Mouse (Mus musculus): Measurements from ENCODE around the gene Crtam.

Crtam gene

DNA sequence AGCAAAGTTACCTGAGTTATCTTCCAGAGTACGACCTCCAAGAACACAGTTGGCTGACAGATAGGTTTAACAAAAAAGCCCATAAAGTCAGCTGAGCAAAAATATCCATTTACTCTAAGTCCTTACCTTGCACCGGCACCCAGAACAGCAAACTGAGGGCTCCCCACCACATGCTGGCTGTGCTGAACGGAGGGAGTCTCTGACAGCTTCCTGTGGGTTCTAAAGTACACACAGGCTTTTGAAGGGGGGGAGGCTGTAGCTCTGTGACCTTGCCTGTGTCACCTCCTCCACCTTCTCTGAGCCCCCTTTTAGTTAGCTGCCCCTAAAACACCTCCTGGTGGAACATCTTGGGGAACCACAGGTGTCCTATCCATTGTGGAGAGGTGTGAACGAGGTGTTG is at the start of gene Crtam:
TSS of gene Crtam (minus strand) at position 214 of the 400 bp plus-strand sequence.
- no peak for DNase-seq

- DNase-seq = no peak
These were observed 49.7 kb upstream of the Crtam start for GRCm38 (mm10) chr9:41054166-41054565.

DNA sequence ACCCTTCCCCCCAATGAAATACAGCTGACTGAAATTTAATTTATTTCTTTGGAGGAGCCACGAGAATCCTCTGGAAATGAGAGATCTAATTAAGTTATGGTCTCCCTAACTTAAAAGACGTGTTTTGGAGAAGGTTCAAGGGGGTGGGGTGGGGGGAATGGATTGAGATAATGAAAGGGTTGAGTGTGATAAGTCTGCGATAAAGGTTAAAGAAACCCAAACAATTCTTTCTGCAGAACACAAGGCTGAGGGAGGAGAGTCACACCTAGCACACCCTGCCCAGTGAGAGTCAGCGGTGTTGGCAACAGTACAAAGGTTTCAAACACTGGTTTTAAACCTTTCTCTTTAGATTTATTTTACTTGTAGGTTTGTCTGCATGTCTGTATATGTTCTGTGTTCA is 49.0 kb upstream of the Crtam start:
- DNase-seq = no peak

GRCm38 (mm10) chr9:41051080-41051932 is 46.9 kb upstream of the Crtam start:
- no peak for DNase-seq

GRCm38 (mm10) chr9:41050331-41051079 is 46.1 kb upstream of the Crtam start:
- DNase-seq = no peak

DNA sequence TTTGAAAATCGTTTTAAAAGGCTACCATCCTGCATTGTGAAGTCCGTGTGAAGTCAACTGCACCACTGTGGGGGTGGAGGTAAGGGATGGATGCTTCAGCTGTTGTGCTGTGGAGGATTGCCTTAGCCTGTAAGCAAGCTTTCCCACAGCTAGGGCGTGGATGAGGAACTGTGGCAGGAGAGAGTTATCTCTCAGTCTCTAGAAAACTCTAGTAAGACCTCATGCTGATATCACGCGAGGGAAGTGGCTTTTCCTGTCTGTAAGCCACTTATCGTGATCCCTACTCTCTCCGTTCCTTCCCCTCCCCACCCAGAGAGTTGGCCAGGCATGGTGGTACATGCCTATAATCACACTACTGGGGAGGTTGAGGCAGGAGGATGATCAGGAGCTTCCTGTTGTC is 44.9 kb upstream of the Crtam start:
- DNase-seq = no peak

DNA sequence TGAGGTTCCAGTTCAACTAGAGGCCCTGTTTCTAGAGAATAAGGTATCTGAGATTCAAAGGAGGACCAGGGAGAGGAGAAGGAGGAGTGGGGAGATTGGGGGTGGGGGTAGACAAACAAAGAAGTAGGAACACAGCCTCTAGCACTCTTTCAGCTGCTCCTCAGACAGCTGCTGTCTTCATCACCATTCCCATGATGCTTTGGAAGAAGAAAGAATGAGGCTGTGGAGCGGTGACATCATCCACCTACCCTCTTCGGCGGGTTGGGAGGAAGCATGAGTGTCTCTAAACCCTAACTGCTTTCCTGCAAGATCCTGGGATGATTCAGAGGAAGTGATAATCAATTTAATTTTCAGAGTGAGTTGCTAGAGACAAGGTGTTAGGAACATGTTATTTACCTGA is 44.4 kb upstream of the Crtam start:
- DNase-seq = no peak

DNA sequence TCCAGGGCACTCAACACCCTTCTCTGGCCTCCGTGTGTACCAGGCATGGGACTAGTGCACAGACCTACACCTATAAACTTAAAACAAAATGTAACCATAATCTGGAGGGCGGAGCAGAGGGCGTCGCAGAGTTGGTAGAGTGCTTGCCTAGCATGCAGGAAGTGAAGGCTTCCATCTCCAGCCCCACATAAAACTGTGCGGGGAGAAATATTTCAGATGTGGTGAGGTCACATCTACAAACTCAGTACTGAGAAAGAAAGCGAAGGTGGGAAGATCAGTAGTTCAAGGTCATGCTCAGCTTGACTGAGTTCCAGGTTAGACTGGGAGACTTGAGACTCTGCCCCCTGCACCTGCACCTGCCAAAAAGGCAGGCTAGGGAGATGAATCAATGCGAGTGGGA is 43.8 kb upstream of the Crtam start:
- no peak for DNase-seq

- no peak for DNase-seq
These were observed 43.2 kb upstream of the Crtam start for GRCm38 (mm10) chr9:41047654-41048053.

DNA sequence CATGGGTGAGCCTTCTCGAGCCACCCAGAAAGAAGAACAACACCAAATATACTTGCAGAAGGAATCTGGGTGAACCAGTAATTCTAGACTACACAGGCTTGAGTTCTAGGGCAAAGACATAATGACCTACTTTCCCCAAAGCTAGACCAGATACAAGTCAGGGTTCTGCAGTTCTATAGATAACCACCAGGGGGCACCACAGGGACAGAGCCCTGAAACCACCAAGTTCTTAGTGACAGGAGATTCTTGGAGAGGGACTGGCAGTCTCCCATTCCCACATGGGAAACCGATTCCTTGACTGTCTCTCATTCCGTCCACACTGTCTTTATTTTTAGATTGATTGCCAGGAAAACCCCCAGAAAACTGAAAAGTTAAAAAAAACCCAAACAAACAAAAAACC is 40.2 kb upstream of the Crtam start:
- peak; percentile 90 for DNase-seq

DNA sequence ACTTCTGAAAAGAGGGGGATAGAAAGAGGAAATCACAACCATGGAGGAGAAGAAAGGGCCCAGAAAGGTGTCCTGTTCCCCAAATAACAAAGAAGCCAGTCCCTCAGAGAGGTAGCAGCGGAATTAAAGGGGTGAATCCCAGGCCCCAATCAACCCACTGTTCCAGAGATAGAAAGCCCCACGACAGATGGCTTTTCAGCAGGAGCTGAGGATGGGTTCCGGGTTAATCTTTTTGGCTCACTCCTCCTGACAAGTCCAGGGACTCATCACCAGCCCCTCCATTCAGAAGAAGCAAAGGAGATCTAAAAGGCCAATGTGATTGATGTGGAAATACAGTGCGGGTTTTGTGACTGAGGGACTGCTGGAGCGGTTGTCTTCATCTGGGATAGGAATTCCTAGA is 39.2 kb upstream of the Crtam start:
- no peak for DNase-seq

- no peak for DNase-seq
These were observed 37.0 kb upstream of the Crtam start for GRCm38 (mm10) chr9:41041404-41041803.

DNA sequence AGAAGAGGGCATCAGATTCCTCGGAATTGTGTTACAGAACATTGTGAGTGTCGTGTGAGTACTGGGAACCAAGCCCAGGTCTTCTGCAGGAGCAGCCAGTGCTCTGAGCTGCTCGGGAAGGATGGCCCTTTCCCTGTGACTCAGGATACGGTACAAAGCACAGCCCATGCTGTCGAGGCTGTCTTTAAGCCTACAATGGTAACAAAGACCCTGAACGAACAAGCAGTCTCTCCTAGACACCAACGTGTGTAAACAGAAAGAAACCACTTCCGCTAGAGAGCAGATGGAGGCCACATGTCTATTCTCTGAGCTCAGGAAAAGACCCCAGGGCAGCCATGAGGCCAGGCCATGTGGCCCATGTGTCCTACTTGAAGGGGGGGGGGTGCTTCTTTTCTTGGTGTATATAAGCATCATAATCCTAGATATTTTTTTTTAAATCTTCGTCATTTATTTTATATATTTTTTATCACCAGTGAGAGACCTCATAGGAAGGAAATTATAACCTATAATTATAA is 33.8 kb upstream of the Crtam start:
- DNase-seq = no peak

- peak; percentile 9 for DNase-seq
These were observed 27.4 kb upstream of the Crtam start for GRCm38 (mm10) chr9:41031590-41032489.

GRCm38 (mm10) chr9:41029827-41030226 is 25.4 kb upstream of the Crtam start:
- no peak for DNase-seq

- peak; percentile 61 for DNase-seq
These were observed 24.0 kb upstream of the Crtam start for GRCm38 (mm10) chr9:41028470-41028869.

- no peak for DNase-seq
These were observed 17.3 kb upstream of the Crtam start for GRCm38 (mm10) chr9:41021690-41022089.

GRCm38 (mm10) chr9:41020486-41020885 is 16.1 kb upstream of the Crtam start:
- DNase-seq = no peak

DNA sequence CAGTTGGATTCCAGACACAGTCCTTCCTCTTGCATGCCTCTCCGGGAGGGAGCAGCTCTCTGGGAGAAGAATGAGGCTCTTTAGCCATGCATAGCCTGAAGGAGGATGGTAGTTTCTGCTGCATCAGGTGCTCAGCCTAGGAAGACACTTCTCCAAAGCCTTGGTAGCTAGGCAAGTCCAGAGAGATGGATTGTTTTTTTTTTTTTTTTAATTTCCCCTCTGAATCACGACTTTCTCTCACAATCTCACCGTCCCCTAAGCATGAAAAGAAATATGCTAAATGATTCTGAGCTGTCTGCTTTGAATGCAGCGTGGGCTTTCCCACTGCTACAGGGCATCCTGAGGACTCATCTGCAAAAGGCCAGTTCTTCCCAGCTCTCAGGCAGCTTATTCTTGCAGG is 10.1 kb upstream of the Crtam start:
- DNase-seq = no peak

- DNase-seq = no peak
These were observed 8.0 kb upstream of the Crtam start for GRCm38 (mm10) chr9:41012456-41012855.

DNA sequence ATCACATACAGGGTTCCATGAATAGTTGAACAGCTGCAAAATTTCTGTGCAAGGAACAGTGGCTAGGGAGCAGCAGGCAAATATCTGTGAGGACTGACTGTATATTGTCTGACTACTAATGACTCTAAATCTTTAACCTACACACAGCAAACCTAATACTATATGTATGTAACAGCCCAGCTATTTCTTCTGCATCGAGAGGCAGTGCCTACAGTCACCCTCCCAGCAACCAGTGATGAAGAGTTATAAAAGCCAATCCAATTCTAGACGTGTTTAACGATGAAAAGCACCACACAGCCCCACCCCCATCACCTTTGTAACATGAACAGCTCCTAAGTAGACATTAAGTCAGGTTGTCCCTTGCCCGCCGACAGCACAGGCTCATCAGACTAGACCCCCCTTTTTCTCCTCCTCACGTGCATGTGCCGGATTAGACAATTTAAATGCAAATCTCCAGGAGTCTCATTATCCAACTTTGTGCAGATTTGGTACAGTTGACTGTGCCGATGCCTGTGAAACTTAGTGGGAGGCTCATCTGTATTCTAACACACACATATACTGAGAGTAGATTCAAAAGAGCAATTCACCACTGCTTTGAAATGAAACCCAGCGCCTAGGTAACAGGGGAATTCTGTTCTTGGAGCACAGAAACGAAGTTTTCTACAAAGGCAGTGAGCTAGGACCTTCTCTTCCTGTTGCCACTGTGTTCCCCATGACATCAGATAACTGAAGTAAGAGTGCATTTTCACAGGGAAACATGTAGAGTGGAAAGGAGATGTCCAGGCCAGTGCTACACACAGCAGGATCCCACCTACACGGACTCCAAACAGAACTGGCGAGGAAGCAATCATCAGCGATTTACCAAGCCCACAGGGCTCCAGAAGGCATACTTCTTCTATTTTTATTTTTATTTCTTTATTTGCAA is 7.3 kb upstream of the Crtam start:
- DNase-seq = no peak

DNA sequence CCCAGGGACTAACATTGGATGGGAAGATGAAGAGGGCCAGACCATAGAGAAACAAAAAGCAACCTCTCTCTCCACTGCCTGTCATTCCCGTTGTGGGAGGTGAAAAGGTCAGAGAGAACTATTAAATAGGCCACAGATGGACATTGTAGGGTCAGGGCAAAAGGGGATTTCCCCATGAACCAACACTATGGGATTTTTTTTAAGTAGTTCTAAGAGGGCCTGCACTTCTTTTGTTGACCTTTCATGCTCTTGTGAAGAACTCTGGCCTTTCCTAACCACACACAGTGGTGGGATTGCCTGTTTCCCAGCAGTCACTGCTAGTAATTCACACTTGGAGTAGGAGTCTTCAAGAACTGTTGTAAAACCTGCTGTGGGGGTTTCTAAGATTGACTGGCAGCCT is 3.4 kb upstream of the Crtam start:
- no peak for DNase-seq
